Mouse (Mus musculus): ENCODE measurements around the gene Taar7f. TPM values are rescaled to one million over a fixed set of nuclear protein-coding genes. Genes with fewer than 3 reads are reported as not detected.
"Not testable (repeated sequence)": the region's sequence is repeated elsewhere in the genome, so short reads cannot be mapped to it uniquely, and the experiment has no call there.

Taar7f gene
- not detected for total RNA-seq (2021)

DNA sequence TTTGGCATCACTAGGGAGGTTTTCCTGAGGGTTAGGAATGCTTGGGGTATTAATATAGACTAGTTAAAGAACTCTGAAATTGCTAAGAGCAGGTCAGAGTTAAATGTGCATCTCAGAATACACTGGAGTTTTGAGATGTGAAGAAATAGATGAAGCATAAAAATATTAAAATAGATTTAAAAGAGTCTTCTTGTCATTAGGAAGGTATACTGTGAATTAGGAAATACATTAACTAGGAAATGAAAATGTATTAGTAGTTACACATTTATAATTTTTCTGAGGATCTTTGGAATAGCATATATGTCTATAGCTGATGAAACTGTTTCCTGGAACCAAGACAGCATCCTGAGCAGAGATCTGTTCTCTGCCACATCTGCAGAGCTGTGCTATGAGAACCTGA, at the start of gene Taar7f:
Gene Taar7f, plus strand, starts transcription at position 301 of the 400 bp plus-strand sequence.
- intact Hi-C loops (cut with DNase I) = no loop called here
- DNase-seq (ENCODE audit: low spot score) = no peak

- no peak for DNase-seq (ENCODE audit: low spot score)
- intact Hi-C loops (cut with DNase I) = no loop called here
Observed at GRCm38 (mm10) chr10:23999639-24000038, 49.7 kb upstream of the Taar7f start, which contains the start of gene Taar7b. TSS of gene Taar7b (plus strand) at chr10:23999939.

GRCm38 (mm10) chr10:24006442-24006841, 42.9 kb upstream of the Taar7f start:
- DNase-seq (ENCODE audit: low spot score) = no peak
- intact Hi-C loops (cut with DNase I) = no loop called here

GRCm38 (mm10) chr10:24007034-24007433, 42.3 kb upstream of the Taar7f start:
- intact Hi-C loops (cut with DNase I) = no loop called here
- no peak for DNase-seq (ENCODE audit: low spot score)

DNA sequence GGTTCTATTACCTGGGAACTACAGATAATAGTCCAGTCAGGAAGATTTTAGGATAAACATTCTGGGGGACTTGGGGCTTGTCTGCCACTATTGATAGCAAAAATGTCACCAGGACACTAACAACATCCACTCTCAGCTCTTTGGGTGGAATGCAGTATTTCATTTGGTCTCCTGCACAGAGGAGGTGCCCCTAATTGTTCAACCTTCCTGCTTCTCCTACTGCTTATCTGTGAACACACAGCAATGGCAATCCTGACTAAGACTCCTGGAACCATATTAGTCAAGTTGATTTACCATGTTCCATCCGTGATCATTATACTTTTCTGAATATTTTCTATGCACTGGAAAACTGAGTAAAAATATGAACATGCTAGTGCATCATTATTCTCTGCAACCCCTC, 41.2 kb upstream of the Taar7f start:
- intact Hi-C loops (cut with DNase I) = no loop called here
- DNase-seq (ENCODE audit: low spot score) = no peak

- DNase-seq (ENCODE audit: low spot score) = no peak
- intact Hi-C loops (cut with DNase I) = no loop called here
Observed at GRCm38 (mm10) chr10:24026922-24027321, 22.4 kb upstream of the Taar7f start, which contains the start of gene Taar7d. TSS of gene Taar7d (plus strand) at chr10:24027222.

DNA sequence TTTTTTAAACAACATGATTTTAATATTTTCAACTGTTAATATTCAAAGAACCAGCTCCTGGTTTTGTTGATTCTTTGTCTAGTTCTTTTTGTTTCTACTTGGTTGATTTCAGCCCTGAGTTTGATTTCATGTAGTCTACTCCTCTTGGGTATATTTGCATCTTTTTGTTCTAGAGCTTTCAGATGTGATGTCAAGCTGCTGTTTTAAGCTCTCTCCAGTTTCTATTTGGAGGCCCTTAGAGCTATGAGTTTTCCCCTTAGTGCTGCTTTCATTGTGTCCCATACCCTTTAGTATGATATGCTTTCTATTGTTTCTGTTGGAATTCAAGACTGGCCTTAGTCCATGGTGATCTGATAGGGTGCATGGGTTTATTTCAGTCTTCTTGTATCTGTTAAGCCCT, 18.0 kb upstream of the Taar7f start:
- intact Hi-C loops (cut with DNase I) = no loop called here
- DNase-seq (ENCODE audit: low spot score) = no peak

DNA sequence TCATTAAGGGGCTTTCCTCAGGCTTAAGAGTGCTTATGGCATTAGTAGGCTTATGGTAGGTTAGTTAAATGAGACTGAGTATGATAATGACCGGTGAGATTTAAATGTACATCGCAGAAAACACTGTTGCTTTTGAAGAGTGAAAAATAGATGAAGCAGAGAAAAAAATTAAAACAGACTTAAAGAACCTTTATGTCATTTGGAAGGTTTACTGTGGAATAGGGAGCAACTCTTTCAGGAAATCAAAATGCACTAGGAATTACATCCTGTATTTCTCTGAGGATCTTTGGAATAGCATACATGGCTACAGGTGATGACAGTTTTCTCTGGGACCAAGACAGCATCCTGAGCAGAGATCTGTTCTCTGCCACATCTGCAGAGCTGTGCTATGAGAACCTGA, 12.0 kb upstream of the Taar7f start, which contains the start of gene Taar7e:
Gene Taar7e, plus strand, starts transcription at position 301 of the 400 bp plus-strand sequence.
- no peak for DNase-seq (ENCODE audit: low spot score)
- intact Hi-C loops (cut with DNase I) = no loop called here

DNA sequence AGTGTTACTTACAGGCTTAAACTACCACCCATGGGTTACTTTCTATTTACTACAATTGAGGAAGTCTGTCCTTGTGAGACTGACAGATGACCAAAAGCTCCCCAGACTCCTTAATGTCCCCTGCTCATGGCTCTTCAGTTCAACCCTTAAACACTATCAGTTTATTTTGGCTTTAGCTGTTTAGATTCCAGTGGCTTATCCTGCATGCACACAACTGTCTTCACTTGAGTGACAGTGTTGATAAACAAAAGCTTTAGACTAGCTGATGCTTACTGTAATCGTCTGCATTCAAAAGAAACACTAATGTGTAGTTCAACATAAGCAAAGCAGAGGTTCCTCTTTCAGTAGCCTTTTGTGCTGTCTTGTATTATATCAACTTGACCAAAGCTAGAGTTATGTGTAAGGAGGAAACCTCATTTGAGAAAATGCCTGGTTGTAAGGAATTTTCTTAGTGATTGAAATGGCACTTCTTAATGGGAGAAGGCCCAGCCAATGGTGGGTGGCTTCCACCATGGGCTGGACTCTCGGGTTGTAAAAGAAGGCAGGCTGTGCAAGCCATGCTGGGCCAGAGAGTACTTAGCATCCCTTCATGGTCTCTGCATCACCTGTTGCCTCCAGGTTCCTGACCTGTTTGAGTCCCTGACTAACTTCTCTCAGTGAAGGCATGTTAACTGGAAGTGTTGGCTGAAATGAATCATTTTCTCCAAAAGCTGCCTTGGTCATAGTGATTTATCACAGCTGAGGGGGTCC, 9.0 kb upstream of the Taar7f start:
- DNase-seq (ENCODE audit: low spot score) = no peak
- intact Hi-C loops (cut with DNase I) = no loop called here

GRCm38 (mm10) chr10:24052039-24052438, 2.7 kb downstream of the Taar7f start:
- no peak for DNase-seq (ENCODE audit: low spot score)
- intact Hi-C loops (cut with DNase I) = no loop called here

DNA sequence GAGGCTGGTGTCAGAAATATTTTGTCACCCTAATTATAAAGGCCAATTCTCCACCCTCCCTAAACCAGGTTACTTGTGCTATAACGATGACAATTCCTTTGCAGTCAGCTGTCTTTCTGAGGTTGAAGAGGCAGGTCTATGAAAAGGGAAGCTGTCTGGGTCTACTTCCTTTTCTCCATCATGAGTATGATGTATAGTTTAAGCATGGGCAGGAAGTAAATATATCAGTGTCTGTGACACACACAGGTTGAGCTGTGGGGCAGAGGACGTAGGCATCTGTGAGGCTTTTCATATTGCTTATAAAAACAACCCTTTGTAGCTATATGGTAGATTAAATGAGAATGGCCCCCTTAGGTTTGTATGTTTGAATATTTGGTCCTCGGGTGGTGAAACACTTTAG, 9.7 kb downstream of the Taar7f start:
- intact Hi-C loops (cut with DNase I) = no loop called here
- DNase-seq (ENCODE audit: low spot score) = no peak

DNA sequence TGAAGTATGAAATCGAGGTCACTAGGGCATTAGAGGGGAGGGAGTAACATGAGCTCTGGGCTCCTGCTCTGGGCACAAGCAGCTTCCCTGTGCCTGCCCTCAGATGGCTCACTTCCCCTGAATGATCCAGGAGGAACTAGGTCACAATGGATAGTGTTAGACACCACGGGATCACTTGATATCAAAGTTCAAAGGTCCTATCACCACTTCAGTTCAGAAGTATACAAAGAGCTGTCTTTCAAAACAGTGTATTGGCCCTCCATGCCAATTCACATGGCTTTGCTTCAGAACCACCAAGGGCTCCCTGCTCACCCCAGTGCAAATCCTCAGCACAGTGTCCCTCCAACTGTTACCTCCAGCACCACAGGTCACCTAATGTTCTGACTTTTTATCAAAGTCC, 25.4 kb downstream of the Taar7f start:
- intact Hi-C loops (cut with DNase I); DNase-seq (ENCODE audit: low spot score): not testable (repeated sequence)

GRCm38 (mm10) chr10:24076200-24076599, 26.9 kb downstream of the Taar7f start, which contains the start of gene Taar8a:
TSS of gene Taar8a (plus strand) at chr10:24076500.
- intact Hi-C loops (cut with DNase I); DNase-seq (ENCODE audit: low spot score): not testable (repeated sequence)

DNA sequence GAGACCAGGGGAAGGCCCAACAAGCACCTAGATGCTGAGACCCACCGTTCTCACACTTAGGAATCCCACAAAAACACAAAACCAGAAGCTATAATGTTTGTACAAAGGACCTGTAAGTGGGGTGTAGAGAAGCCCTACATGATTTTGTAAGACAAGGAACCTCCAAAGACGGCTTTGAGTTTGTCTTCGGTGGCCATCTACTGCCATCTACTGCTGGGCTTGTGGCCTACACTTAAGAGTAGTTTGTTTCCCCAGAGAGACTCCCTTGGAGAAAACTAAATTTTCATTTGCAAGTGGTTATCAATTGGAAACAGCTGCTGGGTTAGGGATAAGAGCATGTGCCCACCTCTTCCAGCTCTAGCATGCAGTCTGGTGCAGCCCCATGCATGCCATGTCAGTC, 30.9 kb downstream of the Taar7f start:
- intact Hi-C loops (cut with DNase I) = loop anchor here (1.0 kb wide), 1 partner anchor 101 kb away; no protein-coding TSS in a partner anchor
- no peak for DNase-seq (ENCODE audit: low spot score)

GRCm38 (mm10) chr10:24085936-24086335, 36.6 kb downstream of the Taar7f start:
- DNase-seq (ENCODE audit: low spot score) = no peak
- intact Hi-C loops (cut with DNase I) = no loop called here

DNA sequence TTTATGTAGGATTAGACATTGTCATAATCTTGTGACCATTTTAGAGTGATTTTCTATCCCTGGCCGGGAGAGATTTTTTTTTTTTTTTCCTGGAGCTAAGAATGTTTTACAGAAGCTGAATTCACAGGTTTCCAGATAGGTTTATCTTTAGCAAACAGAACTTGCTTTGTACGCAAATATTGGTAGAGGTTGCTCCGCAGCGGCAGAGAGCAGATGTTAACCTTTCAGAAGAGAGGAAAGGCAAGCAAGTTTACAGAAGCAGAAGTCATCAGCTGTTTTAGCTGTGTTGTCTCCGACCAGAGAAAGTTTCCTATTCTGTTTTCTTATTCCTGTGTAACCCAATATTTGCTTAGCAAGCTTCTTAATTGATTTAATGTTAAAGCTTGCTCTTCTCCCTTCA, 37.2 kb downstream of the Taar7f start:
- intact Hi-C loops (cut with DNase I) = no loop called here
- no peak for DNase-seq (ENCODE audit: low spot score)

DNA sequence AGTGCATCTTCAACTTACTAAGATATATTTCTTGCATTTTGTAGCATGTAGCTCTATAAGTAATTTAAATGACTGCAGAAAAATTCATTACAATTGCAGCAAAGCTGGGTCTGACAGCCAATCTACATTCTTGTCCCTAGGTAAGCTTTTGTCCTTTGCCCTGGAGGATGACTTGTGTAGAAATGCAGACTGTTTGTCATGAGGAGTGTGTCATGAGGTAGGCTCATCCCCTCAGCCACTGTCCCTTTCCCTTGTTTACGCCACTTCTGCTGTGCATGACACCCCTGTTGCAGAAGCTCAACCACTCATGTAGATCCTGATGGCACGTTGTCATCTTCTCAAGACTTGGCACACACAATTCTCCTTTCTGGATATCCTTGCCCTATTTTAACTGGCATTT, 37.9 kb downstream of the Taar7f start:
- intact Hi-C loops (cut with DNase I) = no loop called here
- no peak for DNase-seq (ENCODE audit: low spot score)

DNA sequence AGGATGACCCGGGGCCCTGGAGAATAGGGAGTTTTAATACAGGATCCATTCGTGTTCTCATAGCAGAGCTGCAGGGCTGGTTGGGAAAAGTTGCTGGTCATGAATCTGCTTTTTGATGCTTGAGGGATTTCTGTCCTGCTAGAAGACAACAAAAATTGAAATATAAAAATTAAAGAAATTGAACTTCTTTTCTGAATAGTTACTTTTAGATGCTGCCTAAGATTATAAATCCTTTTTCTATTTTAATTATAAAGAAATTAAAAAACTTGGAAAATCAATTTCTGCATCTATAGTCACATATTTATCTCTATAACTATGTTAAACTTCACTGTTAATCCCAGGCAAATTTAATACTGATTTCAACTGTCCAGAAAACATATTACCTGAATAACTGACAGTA, 42.9 kb downstream of the Taar7f start, which contains the start of gene Taar8b:
Gene Taar8b, minus strand, starts transcription at position 101 of the 400 bp plus-strand sequence.
- DNase-seq (ENCODE audit: low spot score) = no peak
- intact Hi-C loops (cut with DNase I) = no loop called here

- intact Hi-C loops (cut with DNase I); DNase-seq (ENCODE audit: low spot score): not testable (repeated sequence)
Observed at GRCm38 (mm10) chr10:24097010-24097409, 47.7 kb downstream of the Taar7f start.
